Mouse (Mus musculus) embryonic fibroblast, embryonic 13.5 days (primary cell): Measurements from ENCODE around the gene Rsbn1l. TPM values are rescaled to one million over a fixed set of nuclear protein-coding genes. Genes with fewer than 3 reads are reported as not detected.

Experiments
- H3K27ac ChIP-seq: 2 replicates; pipeline ENCODE4 v1.5.1; 2012; ENCODE audit warnings: low read length, control low read depth, inconsistent platforms; ENCODE audit not compliant: insufficient read depth
- H3K4me1 ChIP-seq: 2 replicates; pipeline ENCODE4 v1.6.1; 2011; ENCODE audit warnings: low read length; ENCODE audit not compliant: control insufficient read depth, insufficient read depth
- H3K4me3 ChIP-seq: 2 replicates; pipeline ENCODE4 v1.5.1; 2011; ENCODE audit warnings: mild to moderate bottlenecking, control low read depth, low read length; ENCODE audit not compliant: insufficient read depth
- CTCF ChIP-seq: IDR thresholded peaks from 2 replicates; pipeline ENCODE4 v1.5.1; 2011; ENCODE audit warnings: mild to moderate bottlenecking, control low read depth, low read length, moderate library complexity, borderline replicate concordance; ENCODE audit not compliant: insufficient read depth
- POLR2A ChIP-seq: IDR thresholded peaks from 2 replicates; pipeline ENCODE4 v1.6.1; 2011; ENCODE audit warnings: low read depth, mild to moderate bottlenecking, control low read depth, low read length, moderate library complexity
- polyA plus RNA-seq: library from polyadenylated mRNA; stranded (reverse); fragments of >200 nt; gene quantifications from 2 replicates; pipeline ENCODE4 v1.2.4, GENCODE M21; 2011; ENCODE audit warnings: low read depth; ENCODE audit not compliant: missing spikeins, insufficient read length

Rsbn1l gene
- polyA plus RNA-seq, 1 experiment: 9.3 TPM

DNA sequence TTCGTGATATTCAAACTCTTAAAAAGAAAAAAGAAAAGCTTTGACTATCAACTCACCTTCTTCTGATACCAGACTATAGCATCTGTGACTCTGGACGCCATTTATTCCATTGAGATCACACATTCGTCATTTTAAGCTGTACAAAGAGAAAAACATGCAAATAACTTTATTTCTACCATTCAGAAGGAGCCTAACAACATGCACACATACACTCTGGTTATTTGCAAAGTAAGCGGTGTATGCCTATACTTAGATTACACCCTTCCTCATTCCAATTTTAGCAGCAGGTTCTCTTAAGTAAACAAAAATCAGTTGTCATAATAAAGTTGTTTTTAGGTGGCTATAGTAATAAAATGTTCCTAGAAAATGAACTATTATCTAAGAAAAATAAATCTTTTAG is 101.1 kb downstream of the Rsbn1l start:
- no peak overlapping the region for H3K27ac ChIP-seq
- no peaks in the 10 kb centered on the region for H3K4me1 ChIP-seq
- no peak overlapping the region for H3K4me3 ChIP-seq
- TF ChIP-seq CTCF: no peak

DNA sequence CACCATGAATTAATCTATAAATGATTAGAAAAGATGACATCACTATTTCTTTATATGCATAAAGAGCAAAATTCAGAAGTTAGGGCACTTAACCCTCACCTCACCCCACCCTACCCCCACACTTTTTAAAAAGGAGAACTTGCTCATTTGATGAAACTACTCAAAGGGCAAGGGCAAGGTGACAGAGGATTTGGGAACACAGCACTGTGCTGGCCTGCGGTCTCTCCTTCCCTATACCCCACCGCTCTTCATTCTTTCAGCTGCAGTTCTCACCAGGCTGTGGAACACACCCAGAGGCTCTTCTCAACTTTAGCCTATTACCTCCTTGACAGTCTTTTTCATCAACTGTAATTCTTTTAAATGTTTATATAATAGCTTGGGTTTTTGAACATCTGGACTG is 109.2 kb downstream of the Rsbn1l start:
- TF ChIP-seq CTCF (no peak), POLR2A (no peak)
- no peak overlapping the region for H3K4me3 ChIP-seq
- no peak overlapping the region for H3K27ac ChIP-seq
- H3K4me1 ChIP-seq: no peaks in the 10 kb centered on the region

DNA sequence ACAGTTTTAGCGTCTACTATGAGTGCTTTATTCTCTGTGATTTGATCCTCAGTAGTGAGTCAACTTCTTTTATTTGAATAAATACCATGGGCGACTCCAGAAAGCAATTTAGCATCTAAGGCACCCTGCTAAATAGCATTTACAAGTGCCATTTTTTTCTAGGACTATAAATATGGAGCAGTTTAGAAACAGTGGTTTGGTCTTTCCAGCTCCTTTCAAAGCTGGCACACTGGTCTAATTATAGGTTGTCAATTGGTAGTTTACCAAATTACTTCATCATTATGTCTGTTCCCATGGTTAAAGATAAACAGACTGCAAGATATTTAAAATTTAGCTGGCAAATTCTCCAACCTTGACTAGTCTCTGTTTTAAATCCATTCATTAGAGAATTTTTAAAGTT is 112.4 kb downstream of the Rsbn1l start:
- Histone ChIP-seq H3K4me1 (no peaks in the 10 kb centered on the region; the same call in 1 of the 2 replicates), H3K4me3 (no peak overlapping the region), H3K27ac (no peak overlapping the region)
- TF ChIP-seq POLR2A: no peak
- no peak for TF ChIP-seq CTCF

DNA sequence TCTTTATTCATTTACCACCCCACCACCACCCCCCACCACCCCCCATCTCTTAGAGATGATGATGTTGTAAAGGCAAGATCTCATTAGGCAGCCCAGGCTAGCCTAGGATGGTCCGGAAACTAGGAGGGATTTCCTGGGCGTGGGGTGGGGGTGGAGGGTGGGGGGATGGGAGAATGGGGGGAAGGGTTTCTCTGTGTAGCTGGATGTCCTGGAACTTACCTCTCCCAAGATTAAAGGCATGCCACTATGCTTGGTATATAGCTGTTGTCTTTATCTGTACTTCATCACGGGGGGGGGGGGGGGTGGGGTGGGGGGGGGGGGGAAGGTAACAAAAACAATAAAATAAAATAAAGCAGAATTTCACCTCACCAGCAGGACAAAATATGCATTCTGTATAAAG is 112.8 kb downstream of the Rsbn1l start:
- Histone ChIP-seq H3K4me1 (no peaks in the 10 kb centered on the region; the same call in 1 of the 2 replicates), H3K4me3 (no peak overlapping the region), H3K27ac (no peak overlapping the region)
- TF ChIP-seq CTCF (no peak), POLR2A (no peak)

Other genes starting within 250 kb of the Rsbn1l start
- gene Phtf2, start 74.3 kb downstream of the Rsbn1l start, polyA plus RNA-seq: 10.1 and 10.2 TPM in 2 replicates
- gene Tmem60, start 74.2 kb downstream of the Rsbn1l start, polyA plus RNA-seq: 27.1 and 31.1 TPM in 2 replicates
- gene Ptpn12, start 99.5 kb upstream of the Rsbn1l start, polyA plus RNA-seq: 93.5 and 96.4 TPM in 2 replicates
- gene Gsap, start 229.9 kb upstream of the Rsbn1l start, polyA plus RNA-seq: 4.6 and 5.1 TPM in 2 replicates